Mouse (Mus musculus) hindbrain, embryonic 13.5 days (tissue): ENCODE data around the gene Ormdl2. TPM values are rescaled to one million over a fixed set of nuclear protein-coding genes. Genes with fewer than 3 reads are reported as not detected.
"Not testable (repeated sequence)": the region's sequence is repeated elsewhere in the genome, so short reads cannot be mapped to it uniquely, and the experiment has no call there.

Source experiments
- ATAC-seq: fragments of 200-750 bp; cut with Nextera tagmentation; 2 replicates; pipeline ENCODE4 v1.8.0; 2017; ENCODE audit warnings: moderate TSS enrichment; ENCODE audit not compliant: low FRiP score
- H3K27ac ChIP-seq: fragments of 300-500 bp; sonication (generic); 2 replicates; pipeline ENCODE4 v1.5.1; 2015; ENCODE audit warnings: inconsistent platforms, mild to moderate bottlenecking, moderate library complexity
- H3K27me3 ChIP-seq: fragments of 300-500 bp; sonication (generic); 2 replicates; pipeline ENCODE4 v1.6.1; 2015; ENCODE audit warnings: mild to moderate bottlenecking, inconsistent platforms
- H3K36me3 ChIP-seq: fragments of 300-500 bp; sonication (generic); 2 replicates; pipeline ENCODE4 v1.6.1; 2015; ENCODE audit warnings: mild to moderate bottlenecking, inconsistent platforms
- H3K4me1 ChIP-seq: fragments of 300-500 bp; sonication (generic); replicated peaks from 2 replicates; pipeline ENCODE4 v1.6.1; 2015; ENCODE audit warnings: inconsistent platforms
- H3K4me2 ChIP-seq: fragments of 300-500 bp; sonication (generic); 2 replicates; pipeline ENCODE4 v1.6.1; 2015; ENCODE audit warnings: inconsistent platforms, mild to moderate bottlenecking, moderate library complexity
- H3K4me3 ChIP-seq: fragments of 300-500 bp; sonication (generic); 2 replicates; pipeline ENCODE4 v1.5.1; 2015; ENCODE audit warnings: mild to moderate bottlenecking, inconsistent platforms
- H3K9ac ChIP-seq: fragments of 300-500 bp; sonication (generic); 2 replicates; pipeline ENCODE4 v1.6.1; 2015; ENCODE audit warnings: mild to moderate bottlenecking, inconsistent platforms
- H3K9me3 ChIP-seq: fragments of 300-500 bp; sonication (generic); 2 replicates; pipeline ENCODE4 v1.6.1; 2016; ENCODE audit warnings: inconsistent platforms
- WGBS: fragments of 180-500 bp; shearing (Covaris S2); methylation state at CpG from one replicate; pipeline ENCODE4 v1.1.7; 2015; 5-methylcytosine and 5-hydroxymethylcytosine counted together
- polyA plus RNA-seq: library from polyadenylated mRNA; unstranded; fragments of >200 nt; fragmentation: Nextera tagmentation; extraction: Ambion mirVana; gene quantifications from 2 replicates; pipeline ENCODE4 v1.2.1, GENCODE M21; 2015

The Ormdl2 gene
- polyA plus RNA-seq, 1 experiment from 2014 or later, result 34.4 TPM

DNA sequence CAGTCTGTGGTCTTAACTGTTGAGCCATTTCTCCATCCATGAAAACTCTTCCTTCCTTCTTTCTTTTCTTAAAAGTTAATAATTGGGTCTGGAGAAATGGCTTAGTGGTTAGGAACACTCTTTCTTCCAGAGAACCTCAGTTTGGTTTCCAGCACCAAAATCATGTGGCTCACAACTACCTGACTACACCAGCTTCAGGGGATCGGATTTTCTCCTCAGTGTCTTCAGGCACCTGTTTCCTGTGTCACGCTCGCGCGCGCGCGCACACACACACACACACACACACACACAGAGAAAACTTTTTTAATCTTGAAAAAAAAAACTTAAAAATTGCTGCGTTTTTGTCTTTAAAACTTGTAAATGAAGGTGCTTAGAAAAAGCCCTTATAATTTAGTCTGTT, 2.4 kb upstream of the Ormdl2 start:
- Histone ChIP-seq H3K9ac (no peak overlapping the region), H3K36me3 (peaks cover 18% of the 10 kb centered on the region), H3K4me1 (peaks cover 17% of the 10 kb centered on the region), H3K9me3 (no peaks in the 10 kb centered on the region), H3K4me3 (no peak overlapping the region), H3K4me2 (no peak overlapping the region), H3K27ac (no peak overlapping the region), H3K27me3 (no peaks in the 10 kb centered on the region)
- WGBS, result 97% methylated on average over 9 of the region's 9 CpGs
- ATAC-seq, result no peak

DNA sequence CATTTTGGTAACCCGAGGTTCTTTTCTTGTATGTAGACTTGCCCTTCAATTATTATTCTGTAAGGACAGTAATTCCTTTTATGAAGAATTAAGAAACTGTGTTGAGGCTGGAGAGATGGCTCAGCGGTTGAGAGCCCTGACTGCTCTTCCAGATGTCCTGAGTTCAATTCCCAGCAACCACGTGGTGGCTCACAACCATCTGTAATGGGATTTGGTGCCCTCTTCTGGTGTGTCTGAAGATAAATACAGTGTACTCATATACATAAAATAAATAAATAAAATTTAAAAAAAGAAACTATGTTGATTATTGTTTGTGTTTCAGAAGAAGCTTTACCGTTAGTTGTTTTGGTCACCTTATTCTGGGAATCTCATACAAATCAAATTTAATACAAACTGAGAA, 1.6 kb upstream of the Ormdl2 start:
- not testable (repeated sequence) for H3K27ac ChIP-seq, H3K9me3 ChIP-seq, H3K4me3 ChIP-seq, H3K27me3 ChIP-seq, ATAC-seq, H3K9ac ChIP-seq
- WGBS, result 85% methylated on average over 4 of the region's 4 CpGs
- H3K4me1 ChIP-seq, result peaks cover 17% of the 10 kb centered on the region
- H3K4me2 ChIP-seq, result peak overlapping the region; percentile 85
- H3K36me3 ChIP-seq, result peaks cover 24% of the 10 kb centered on the region

DNA sequence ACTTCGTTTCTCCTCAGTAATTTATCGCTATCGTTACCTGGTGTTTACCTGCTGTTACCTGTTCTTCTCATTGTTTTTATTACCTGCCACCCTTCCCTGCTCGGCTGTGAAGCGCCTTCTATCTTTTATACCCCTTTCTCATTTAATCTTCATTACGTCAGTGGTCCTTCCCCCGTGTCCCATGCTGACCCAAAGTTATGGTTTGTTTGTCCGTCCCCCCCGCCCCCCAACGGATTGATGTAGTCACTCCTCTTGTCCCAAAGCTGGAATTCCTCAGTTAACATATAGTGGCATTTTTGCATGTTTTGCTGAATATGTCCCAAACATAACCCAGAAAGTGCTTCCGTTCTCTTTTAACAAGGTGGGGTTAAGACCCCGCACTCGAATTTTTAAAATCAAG, 690 bp upstream of the Ormdl2 start:
- no peaks in the 10 kb centered on the region for H3K9me3 ChIP-seq
- 8% methylated on average over 13 of the region's 13 CpGs for WGBS
- ATAC-seq, result no peak
- peaks cover 17% of the 10 kb centered on the region for H3K4me1 ChIP-seq
- H3K27ac ChIP-seq, result peak overlapping the region; percentile 77
- peak overlapping the region; percentile 85 for H3K4me2 ChIP-seq
- peaks cover 30% of the 10 kb centered on the region for H3K36me3 ChIP-seq
- H3K9ac ChIP-seq, result peak overlapping the region; percentile 86
- H3K27me3 ChIP-seq, result no peaks in the 10 kb centered on the region
- H3K4me3 ChIP-seq, result peak overlapping the region; percentile 92

DNA sequence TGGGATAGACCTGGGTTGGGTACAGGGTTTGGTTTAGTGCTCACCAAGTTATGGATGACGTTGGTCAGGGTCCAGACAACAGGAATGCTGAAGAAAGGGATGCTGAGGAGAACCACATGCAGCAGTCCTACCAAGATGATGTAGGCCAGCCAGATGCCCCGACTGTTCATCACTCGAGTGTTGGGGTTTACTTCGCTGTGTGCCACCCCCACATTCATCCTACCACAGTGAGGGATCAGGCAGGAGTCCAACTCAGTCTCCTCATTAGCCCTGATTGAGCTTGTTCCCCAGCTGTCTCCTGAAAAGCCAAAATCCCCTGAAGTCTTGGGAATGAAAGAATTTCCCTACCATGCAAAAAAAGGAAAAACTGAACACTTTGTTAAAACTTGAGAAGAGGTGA, 1.2 kb downstream of the Ormdl2 start:
- Histone ChIP-seq H3K36me3 (peaks cover 49% of the 10 kb centered on the region), H3K4me1 (peaks cover 17% of the 10 kb centered on the region), H3K27ac (no peak overlapping the region), H3K27me3 (no peaks in the 10 kb centered on the region), H3K9ac (no peak overlapping the region), H3K4me2 (no peak overlapping the region), H3K9me3 (no peaks in the 10 kb centered on the region), H3K4me3 (no peak overlapping the region)
- ATAC-seq, result no peak
- WGBS, result 91% methylated on average over 4 of the region's 4 CpGs

DNA sequence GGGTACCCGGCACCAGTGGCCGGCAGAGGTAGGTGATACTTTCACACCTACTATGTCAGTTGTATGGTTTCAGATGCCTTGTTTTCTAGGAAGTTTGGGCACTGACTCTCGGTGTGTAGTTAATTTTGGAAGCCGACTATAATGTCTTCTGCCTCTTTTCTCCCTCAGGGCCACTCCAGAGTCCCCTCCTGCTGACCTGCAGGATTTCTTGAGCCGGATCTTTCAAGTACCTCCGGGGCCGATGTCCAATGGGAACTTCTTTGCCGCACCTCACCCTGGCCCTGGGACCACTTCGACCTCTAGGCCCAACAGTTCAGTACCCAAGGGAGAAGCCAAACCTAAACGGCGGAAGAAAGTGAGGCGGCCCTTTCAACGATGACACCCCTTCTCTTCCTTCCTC, 4.4 kb downstream of the Ormdl2 start, which contains the start of gene Sarnp:
Gene Sarnp (plus strand): TSS at position 301 of the 400 bp plus-strand sequence.
- Histone ChIP-seq H3K4me1 (peaks cover 6% of the 10 kb centered on the region), H3K4me3 (no peak within 1 kb of the TSS), H3K4me2 (no peak within 1 kb of the TSS), H3K36me3 (peaks cover 63% of the 10 kb centered on the region), H3K27ac (no peak within 1 kb of the TSS), H3K9ac (no peak within 1 kb of the TSS), H3K9me3 (no peaks in the 10 kb centered on the region), H3K27me3 (no peaks in the 10 kb centered on the region)
- WGBS, result 90% methylated on average over 13 of the region's 13 CpGs
- ATAC-seq, result no peak

DNA sequence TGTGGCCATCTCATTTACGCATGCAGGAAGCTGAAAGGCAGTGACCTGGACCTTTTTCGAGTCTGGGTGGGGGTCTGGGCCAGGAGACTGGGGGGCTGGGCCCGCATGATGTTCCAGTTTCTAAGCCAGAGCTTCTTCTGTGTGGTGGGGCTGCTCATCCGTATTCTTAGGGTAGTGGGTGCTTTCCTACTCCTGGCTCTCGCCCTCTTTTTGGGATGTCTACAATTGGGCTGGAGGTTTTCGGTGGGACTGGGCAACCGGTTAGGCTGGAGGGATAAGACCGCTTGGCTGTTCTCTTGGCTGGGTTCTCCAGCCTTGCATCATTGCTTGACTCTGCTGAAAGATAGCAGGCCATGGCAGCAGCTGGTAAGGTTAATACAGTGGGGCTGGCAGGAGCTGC, 14.4 kb downstream of the Ormdl2 start:
- 96% methylated on average over 8 of the region's 8 CpGs for WGBS
- H3K4me2 ChIP-seq, result peak overlapping the region; percentile 79
- H3K36me3 ChIP-seq, result peaks cover 28% of the 10 kb centered on the region
- peak overlapping the region; percentile 82 for H3K4me3 ChIP-seq
- H3K9me3 ChIP-seq, result no peaks in the 10 kb centered on the region
- peak overlapping the region; percentile 92 for H3K9ac ChIP-seq
- peaks cover 69% of the 10 kb centered on the region for H3K4me1 ChIP-seq
- no peak for ATAC-seq
- no peak overlapping the region for H3K27ac ChIP-seq
- no peaks in the 10 kb centered on the region for H3K27me3 ChIP-seq

DNA sequence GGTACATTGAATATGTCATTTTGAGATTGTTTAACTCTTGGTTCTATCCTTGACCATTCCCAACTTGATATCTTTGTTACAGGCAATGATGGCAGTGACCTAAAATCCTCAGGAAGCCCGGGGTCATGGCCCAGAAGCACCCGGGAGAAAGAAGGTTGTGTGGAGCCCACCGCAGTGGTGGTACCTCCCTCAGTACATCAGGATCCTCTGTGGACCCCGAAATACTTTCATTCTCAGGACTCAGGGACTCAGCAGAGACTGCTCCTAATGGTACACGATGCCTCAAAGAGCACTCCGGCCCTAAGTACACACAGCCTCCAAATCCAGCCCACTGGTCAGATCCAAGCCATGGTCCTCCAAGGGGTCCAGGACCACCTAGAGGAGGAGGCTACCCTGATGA, 15.4 kb downstream of the Ormdl2 start:
- Histone ChIP-seq H3K27ac (peak overlapping the region; percentile 99; the same call in 1 of the 2 replicates), H3K36me3 (peaks cover 38% of the 10 kb centered on the region), H3K4me3 (peak overlapping the region; percentile 82), H3K9ac (peak overlapping the region; percentile 92), H3K4me1 (peaks cover 73% of the 10 kb centered on the region), H3K27me3 (no peaks in the 10 kb centered on the region), H3K4me2 (peak overlapping the region; percentile 79), H3K9me3 (no peaks in the 10 kb centered on the region)
- 60% methylated on average over 6 of the region's 6 CpGs for WGBS
- ATAC-seq, result no peak

DNA sequence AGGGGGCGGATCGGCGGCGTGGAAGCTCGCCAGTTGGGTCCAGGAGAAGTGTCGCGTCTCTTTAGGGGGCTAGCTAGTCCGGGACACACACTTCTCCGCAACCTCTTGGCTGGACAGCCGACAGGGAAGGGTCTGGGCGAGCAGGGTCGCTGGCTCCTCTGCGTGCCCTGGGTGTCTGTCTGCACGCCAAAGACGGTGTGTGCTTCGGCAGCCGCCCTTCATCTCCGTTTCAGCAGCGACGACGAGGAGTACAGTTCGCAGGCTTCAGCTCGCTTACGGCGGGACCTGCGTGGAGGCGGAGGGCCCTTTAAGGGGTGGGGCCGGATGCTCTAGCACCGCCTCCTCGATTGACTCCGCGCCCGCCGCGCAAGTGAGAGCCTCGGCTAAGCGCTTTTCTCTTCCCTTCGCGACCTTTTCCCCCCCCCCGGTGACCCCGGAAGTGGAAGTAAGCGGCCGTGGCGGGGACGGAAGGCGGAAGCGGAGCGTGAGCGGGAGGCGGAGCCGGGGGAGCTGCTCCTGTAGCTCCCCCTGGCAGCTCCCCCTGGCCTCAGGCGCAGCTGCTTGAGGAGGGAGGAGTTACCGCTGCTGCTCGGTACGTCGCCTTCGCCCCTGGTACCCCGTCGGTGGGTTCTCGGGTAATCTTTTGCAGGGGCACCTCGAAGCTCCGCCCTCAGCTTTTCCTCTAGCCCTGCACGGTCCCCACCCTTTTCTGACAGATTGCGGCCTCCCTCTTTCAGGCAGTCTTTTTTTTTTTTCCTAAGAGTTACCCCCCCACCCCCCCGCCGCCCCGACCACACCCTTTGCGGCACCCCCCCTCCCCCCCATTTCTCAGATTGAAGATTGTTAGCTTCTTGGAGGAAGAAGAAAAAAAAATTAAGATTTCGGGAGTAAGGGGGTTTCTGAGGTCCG, 16.1 kb downstream of the Ormdl2 start:
- peak overlapping the region; percentile 92 for H3K9ac ChIP-seq

DNA sequence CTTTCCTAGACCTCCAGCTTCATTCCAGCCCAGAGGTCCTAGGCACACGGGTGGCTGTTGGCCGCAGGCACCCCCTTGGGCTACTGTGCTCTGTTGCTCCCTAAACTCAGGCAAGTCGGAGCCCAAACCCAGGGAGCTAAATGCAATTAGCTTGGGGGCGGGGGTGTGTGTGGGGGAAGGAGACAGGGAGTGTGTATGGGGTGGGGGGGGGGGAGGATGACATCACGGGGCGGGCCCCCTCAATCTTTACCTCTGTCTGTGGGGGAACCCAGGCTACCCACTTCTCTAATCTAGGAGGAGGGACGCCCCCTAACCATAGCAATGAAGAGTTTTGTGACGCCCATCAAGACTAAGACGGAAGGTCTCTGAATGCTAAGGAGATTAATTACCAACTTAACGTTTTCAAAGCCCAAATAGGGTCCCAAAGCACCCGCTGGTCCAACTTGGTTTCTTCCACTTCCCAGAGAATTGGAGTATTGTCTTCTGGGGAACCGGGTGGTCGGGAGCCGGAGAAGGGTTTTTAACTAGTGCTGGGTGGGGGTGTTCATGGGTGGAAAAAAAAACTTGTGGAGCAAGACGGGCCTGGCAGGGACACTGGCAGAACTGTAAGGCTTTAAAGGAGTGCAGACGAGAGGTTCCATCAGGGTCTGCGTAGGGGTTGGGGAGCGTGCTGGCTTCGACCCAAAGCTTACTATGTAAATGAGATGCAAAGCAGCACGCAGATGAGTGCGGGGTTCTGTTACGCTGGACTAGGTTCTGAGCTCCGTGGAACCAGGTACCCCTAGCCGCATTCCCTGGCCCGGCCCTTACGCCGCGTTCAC, 17.0 kb downstream of the Ormdl2 start, which contains the start of gene Tmem198b:
Gene Tmem198b (minus strand): TSS at position 100 of the 821 bp plus-strand sequence.
- Histone ChIP-seq H3K36me3 (peaks cover 44% of the 10 kb centered on the region), H3K27me3 (no peaks in the 10 kb centered on the region), H3K4me1 (peaks cover 62% of the 10 kb centered on the region), H3K4me3 (peak within 1 kb of the TSS; percentile 82), H3K4me2 (peak within 1 kb of the TSS; percentile 79), H3K9ac (peak within 1 kb of the TSS; percentile 92), H3K9me3 (no peaks in the 10 kb centered on the region), H3K27ac (peak within 1 kb of the TSS; percentile 99)
- peak; percentile 73 for ATAC-seq
- under 1% methylated on average over 28 of the region's 28 CpGs for WGBS

More for the DNA sequence above, 16.1 kb downstream of the Ormdl2 start:
- H3K27ac ChIP-seq, result peak overlapping the region; percentile 99
- H3K4me1 ChIP-seq, result peaks cover 70% of the 10 kb centered on the region
- no peaks in the 10 kb centered on the region for H3K9me3 ChIP-seq
- H3K4me3 ChIP-seq, result peak overlapping the region; percentile 82
- ATAC-seq, result peak; percentile 95
- no peaks in the 10 kb centered on the region for H3K27me3 ChIP-seq
- WGBS, result under 1% methylated on average over 70 of the region's 70 CpGs
- H3K36me3 ChIP-seq, result peaks cover 43% of the 10 kb centered on the region
- H3K4me2 ChIP-seq, result peak overlapping the region; percentile 79

DNA sequence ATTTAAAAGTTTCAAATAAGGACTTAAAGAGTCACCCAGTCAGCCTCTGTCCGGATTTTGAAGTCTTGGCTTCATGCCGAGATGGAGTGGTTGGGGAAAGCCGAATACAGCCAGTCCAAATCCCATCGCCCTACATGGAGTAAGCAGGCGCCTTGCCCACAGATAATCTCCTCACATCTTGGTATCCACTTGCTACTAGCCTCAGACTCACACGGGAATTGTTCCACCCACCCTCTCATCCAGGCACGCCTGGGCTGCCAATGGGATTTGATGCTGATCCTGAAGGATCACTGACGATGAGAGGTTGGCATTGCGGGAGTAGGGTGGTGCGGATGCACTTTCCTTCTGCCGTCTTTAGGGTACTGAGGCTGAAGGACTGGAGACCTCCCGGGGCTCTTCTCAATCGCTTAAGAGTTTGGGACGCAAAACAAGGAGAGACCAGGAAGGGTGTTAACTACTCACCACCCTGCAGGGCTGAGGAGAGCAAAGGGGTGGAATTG, 17.6 kb downstream of the Ormdl2 start, which contains the start of gene Dnajc14:
Gene Dnajc14 (plus strand): TSS at position 292 of the 500 bp plus-strand sequence.
- WGBS, result under 1% methylated on average over 14 of the region's 14 CpGs
- H3K4me2 ChIP-seq, result peak within 1 kb of the TSS; percentile 79
- ATAC-seq, result peak; percentile 11; the same call in 1 of the 2 replicates
- H3K4me3 ChIP-seq, result peak within 1 kb of the TSS; percentile 82
- no peaks in the 10 kb centered on the region for H3K9me3 ChIP-seq
- peak within 1 kb of the TSS; percentile 99 for H3K27ac ChIP-seq
- peaks cover 55% of the 10 kb centered on the region for H3K4me1 ChIP-seq
- peaks cover 46% of the 10 kb centered on the region for H3K36me3 ChIP-seq
- peak within 1 kb of the TSS; percentile 92 for H3K9ac ChIP-seq
- H3K27me3 ChIP-seq, result no peaks in the 10 kb centered on the region

DNA sequence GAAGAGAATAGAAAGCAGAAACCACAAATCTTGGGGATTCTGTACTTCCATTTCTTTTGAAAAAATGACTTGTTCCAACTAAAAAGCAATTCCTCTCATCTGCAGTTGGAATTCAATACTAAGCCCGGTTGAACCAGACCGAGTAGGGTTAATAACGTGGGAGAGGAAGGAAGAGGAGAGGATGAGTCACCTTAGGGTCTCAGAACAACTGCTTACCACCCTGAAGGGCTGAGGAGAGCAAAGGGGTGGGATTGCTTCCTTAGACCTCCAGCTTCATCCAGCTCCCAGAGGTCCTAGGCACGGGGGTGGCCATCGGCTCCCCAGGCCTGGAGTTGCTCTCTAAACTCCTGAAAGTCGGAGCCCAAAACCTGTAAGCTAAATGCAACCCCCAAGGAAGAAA, 18.1 kb downstream of the Ormdl2 start:
- WGBS, result 23% methylated on average over 6 of the region's 6 CpGs
- H3K36me3 ChIP-seq, result peaks cover 45% of the 10 kb centered on the region
- no peaks in the 10 kb centered on the region for H3K27me3 ChIP-seq
- peak overlapping the region; percentile 92 for H3K9ac ChIP-seq
- H3K4me3 ChIP-seq, result peak overlapping the region; percentile 82
- H3K27ac ChIP-seq, result peak overlapping the region; percentile 99
- H3K9me3 ChIP-seq, result no peaks in the 10 kb centered on the region
- peaks cover 50% of the 10 kb centered on the region for H3K4me1 ChIP-seq
- no peak for ATAC-seq
- H3K4me2 ChIP-seq, result peak overlapping the region; percentile 79

DNA sequence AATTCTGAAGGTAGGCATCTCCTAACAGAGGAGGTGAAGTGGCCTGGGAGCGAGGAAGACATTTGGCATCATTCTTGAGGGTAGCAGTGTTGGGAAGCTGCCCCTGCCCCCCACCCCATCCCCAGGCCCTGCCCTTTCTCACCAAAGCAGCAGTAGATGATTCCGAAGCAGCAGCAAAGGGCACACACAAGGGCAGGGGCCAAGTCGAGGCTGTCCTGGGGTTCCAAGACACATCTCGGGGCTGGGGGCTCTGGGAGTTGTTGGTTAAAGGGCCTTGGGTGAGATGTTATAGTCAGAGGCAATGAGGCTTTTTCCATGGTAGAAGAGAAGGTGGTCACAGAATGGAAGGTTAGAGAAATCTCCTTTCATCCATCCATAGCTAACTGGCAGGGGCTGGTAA, 18.5 kb downstream of the Ormdl2 start:
- WGBS, result 69% methylated on average over 4 of the region's 4 CpGs
- peak overlapping the region; percentile 92 for H3K9ac ChIP-seq

More for the DNA sequence above, 18.5 kb downstream of the Ormdl2 start:
- ATAC-seq, result no peak
- peaks cover 46% of the 10 kb centered on the region for H3K4me1 ChIP-seq
- peak overlapping the region; percentile 99; the same call in 1 of the 2 replicates for H3K27ac ChIP-seq
- peak overlapping the region; percentile 79 for H3K4me2 ChIP-seq
- H3K36me3 ChIP-seq, result peaks cover 47% of the 10 kb centered on the region
- peak overlapping the region; percentile 82 for H3K4me3 ChIP-seq
- no peaks in the 10 kb centered on the region for H3K27me3 ChIP-seq
- no peaks in the 10 kb centered on the region for H3K9me3 ChIP-seq
